Mouse (Mus musculus) kidney, embryonic 16.5 days (tissue): Measurements from ENCODE around the gene Pam. TPM values are rescaled to one million over a fixed set of nuclear protein-coding genes. Genes with fewer than 3 reads are reported as not detected.

Experiments used
- ATAC-seq: fragments of 200-750 bp; cut with Nextera tagmentation; 2 replicates; pipeline ENCODE4 v1.8.0; 2017; ENCODE audit warnings: moderate TSS enrichment; ENCODE audit not compliant: low FRiP score, low TSS enrichment
- H3K27ac ChIP-seq: fragments of 300-500 bp; sonication (generic); 2 replicates; pipeline ENCODE4 v1.5.1; 2014; ENCODE audit warnings: low read length
- H3K27me3 ChIP-seq: fragments of 300-500 bp; sonication (generic); 2 replicates; pipeline ENCODE4 v1.6.1; 2014; ENCODE audit warnings: low read length, control low read depth, mixed read lengths; ENCODE audit not compliant: insufficient read depth
- H3K36me3 ChIP-seq: fragments of 300-500 bp; sonication (generic); 2 replicates; pipeline ENCODE4 v1.6.1; 2014; ENCODE audit warnings: low read length, control low read depth, mixed read lengths; ENCODE audit not compliant: insufficient read depth
- H3K4me1 ChIP-seq: fragments of 300-500 bp; sonication (generic); 2 replicates; pipeline ENCODE4 v1.6.1; 2014; ENCODE audit warnings: low read length, control low read depth, mixed read lengths; ENCODE audit not compliant: insufficient read depth
- H3K4me2 ChIP-seq: fragments of 300-500 bp; sonication (generic); replicated peaks from 2 replicates; pipeline ENCODE4 v1.6.1; 2014; ENCODE audit warnings: low read depth, low read length
- H3K4me3 ChIP-seq: fragments of 300-500 bp; sonication (generic); 2 replicates; pipeline ENCODE4 v1.5.1; 2014; ENCODE audit warnings: mild to moderate bottlenecking, low read length
- H3K9ac ChIP-seq: fragments of 300-500 bp; sonication (generic); replicated peaks from 2 replicates; pipeline ENCODE4 v1.6.1; 2014; ENCODE audit warnings: low read length
- H3K9me3 ChIP-seq: fragments of 300-500 bp; sonication (generic); 2 replicates; pipeline ENCODE4 v1.6.1; 2016; ENCODE audit warnings: low read length, control low read depth
- WGBS: fragments of 180-500 bp; shearing (Covaris S2); extraction: QIAGEN DNeasy Blood & Tissue Kit; methylation state at CpG from one replicate; pipeline ENCODE4 v1.1.7; 2014; 5-methylcytosine and 5-hydroxymethylcytosine counted together
- polyA plus RNA-seq: library from polyadenylated mRNA; unstranded; fragments of >200 nt; fragmentation: Nextera tagmentation; extraction: Ambion mirVana; gene quantifications from 2 replicates; pipeline ENCODE4 v1.2.1, GENCODE M21; 2015

Pam gene
- polyA plus RNA-seq, 1 experiment from 2014 or later, result 23.7 TPM

DNA sequence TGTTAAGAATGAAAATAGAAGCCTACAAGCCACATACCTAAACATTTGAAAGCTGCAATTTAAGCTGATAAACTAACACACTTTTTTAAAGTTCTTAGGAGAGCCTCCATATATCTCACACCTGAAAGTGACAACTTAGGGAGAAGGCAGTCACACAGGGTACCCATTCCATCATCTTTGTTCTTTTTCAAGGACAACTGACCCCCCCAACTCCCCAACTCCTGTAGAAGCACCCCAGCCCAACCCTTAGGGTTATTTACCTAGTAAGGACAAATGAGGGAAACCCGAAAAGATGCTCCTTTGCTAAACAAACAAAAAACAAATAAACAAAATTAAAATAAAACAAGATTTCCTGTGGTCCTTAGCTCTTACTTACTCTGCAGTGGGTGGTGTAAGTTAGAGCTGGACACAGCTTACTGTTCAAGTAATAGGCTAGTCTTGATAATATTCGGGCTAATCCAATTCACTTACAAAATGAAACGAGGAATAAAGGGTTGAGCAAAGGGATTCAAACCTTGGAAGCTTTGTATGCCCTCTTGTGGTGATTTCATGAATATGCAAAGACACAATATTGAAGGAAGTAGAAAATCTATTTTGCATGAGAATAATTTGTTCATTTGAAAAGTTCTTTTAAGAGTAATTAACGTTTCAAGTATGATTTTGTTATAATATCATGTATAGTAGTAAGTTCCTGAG lies 293.1 kb downstream of the Pam start:
- H3K27me3 ChIP-seq, result no peaks in the 10 kb centered on the region
- H3K27ac ChIP-seq, result no peak overlapping the region
- peaks cover 3% of the 10 kb centered on the region; the same call in 1 of the 2 replicates for H3K9me3 ChIP-seq
- ATAC-seq, result no peak
- no peak overlapping the region for H3K4me3 ChIP-seq
- H3K9ac ChIP-seq, result no peak overlapping the region
- no peaks in the 10 kb centered on the region for H3K4me1 ChIP-seq
- no peaks in the 10 kb centered on the region for H3K36me3 ChIP-seq
- WGBS, result 48% methylated on average over 4 of the region's 4 CpGs
- no peak overlapping the region for H3K4me2 ChIP-seq

DNA sequence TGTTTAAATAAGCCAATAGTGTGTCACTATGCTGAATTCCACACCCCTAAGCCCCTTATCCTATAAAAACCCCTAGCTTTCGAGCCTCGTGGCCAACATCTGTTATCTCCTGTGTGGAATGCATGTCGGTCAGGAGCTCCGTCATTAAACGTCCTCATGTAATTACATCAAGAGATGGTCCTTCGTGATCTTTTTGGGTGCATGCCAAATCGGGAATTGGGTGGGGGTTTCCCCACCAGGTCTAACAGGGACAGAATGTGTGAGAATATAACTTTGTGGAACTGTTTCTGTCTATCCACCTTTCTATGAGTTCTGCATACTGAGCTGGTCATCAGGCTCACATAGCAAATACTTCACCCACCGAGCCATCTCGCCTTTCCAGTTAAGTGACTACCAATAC lies 299.5 kb downstream of the Pam start:
- H3K4me3 ChIP-seq, result no peak overlapping the region
- H3K4me2 ChIP-seq, result no peak overlapping the region
- 83% methylated on average over 9 of the region's 9 CpGs for WGBS
- H3K36me3 ChIP-seq, result peaks cover 4% of the 10 kb centered on the region; the same call in 1 of the 2 replicates
- no peaks in the 10 kb centered on the region for H3K4me1 ChIP-seq
- peaks cover 3% of the 10 kb centered on the region; the same call in 1 of the 2 replicates for H3K9me3 ChIP-seq
- H3K9ac ChIP-seq, result no peak overlapping the region
- no peak overlapping the region for H3K27ac ChIP-seq
- no peak for ATAC-seq
- no peaks in the 10 kb centered on the region for H3K27me3 ChIP-seq

DNA sequence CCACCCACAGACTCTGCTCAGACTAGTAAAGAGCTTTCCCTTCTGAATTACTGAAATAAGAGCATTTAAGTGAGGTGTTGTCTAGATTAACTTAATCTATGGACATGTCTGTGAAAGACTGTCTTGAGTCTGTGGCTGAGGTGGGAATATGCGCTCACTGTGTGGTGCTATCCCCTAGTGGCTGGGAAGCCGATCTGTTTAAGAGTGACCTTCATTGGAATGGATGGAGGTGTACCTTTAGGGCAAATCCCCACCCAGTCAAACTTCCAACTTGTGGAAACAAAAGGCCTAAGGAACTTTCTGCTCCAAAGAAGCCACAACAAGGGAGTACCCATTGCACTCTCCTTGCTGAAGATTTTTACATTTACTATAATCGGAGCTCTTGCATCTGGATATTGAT lies 301.3 kb downstream of the Pam start:
- whole genome bisulfite sequencing, result 97% methylated on average over 3 of the region's 3 CpGs
- H3K27ac ChIP-seq, result no peak overlapping the region
- H3K4me2 ChIP-seq, result no peak overlapping the region
- no peaks in the 10 kb centered on the region for H3K27me3 ChIP-seq
- no peak for ATAC-seq
- no peaks in the 10 kb centered on the region for H3K9me3 ChIP-seq
- no peak overlapping the region for H3K4me3 ChIP-seq
- no peak overlapping the region for H3K9ac ChIP-seq
- peaks cover 4% of the 10 kb centered on the region; the same call in 1 of the 2 replicates for H3K36me3 ChIP-seq
- H3K4me1 ChIP-seq, result no peaks in the 10 kb centered on the region

DNA sequence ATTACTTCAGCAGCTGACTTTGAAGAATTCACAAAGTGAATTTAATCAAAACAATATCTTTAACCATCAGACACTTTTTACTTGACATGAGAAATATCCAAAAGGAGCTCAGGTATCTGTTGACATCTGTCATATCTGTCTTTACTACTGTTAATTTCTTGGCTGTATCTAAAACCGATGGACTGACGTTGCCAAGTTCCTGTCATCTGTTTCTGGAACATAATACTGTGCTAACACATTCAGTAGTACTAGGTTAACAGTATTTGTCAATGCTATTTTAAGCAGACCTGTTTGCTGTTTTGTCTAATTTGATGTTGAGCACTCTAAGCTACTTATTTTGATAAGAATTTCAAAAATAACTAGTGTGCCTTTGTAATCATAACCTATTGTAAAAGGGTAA lies 307.0 kb downstream of the Pam start:
- 87% methylated on average over 2 of the region's 2 CpGs for WGBS
- Histone ChIP-seq H3K9me3 (no peaks in the 10 kb centered on the region), H3K4me1 (no peaks in the 10 kb centered on the region), H3K27ac (no peak overlapping the region), H3K27me3 (no peaks in the 10 kb centered on the region), H3K4me2 (no peak overlapping the region), H3K4me3 (no peak overlapping the region), H3K9ac (no peak overlapping the region), H3K36me3 (peaks cover 6% of the 10 kb centered on the region; the same call in 1 of the 2 replicates)
- no peak for ATAC-seq

DNA sequence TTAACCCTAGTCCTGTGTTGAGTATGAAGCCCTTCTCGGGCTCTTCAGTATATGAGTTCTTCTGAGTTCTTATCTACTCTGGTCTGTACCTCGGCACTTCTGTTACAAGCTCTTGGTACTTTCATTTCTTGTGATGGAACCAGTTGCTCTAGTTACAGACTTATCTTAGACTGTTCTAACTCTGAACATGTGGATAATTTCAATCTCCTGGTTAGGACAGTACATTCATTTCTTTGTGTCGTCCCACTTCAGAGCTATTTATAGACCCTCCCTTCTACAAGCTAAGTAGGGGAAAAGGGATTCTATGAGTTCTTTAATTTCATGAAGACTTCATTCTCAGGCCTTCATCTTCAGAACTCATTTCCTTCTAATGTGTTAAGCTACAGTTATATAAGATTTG lies 307.8 kb downstream of the Pam start:
- Histone ChIP-seq H3K27me3 (no peaks in the 10 kb centered on the region), H3K9ac (no peak overlapping the region)
- 83% methylated on average over 3 of the region's 3 CpGs for WGBS

DNA sequence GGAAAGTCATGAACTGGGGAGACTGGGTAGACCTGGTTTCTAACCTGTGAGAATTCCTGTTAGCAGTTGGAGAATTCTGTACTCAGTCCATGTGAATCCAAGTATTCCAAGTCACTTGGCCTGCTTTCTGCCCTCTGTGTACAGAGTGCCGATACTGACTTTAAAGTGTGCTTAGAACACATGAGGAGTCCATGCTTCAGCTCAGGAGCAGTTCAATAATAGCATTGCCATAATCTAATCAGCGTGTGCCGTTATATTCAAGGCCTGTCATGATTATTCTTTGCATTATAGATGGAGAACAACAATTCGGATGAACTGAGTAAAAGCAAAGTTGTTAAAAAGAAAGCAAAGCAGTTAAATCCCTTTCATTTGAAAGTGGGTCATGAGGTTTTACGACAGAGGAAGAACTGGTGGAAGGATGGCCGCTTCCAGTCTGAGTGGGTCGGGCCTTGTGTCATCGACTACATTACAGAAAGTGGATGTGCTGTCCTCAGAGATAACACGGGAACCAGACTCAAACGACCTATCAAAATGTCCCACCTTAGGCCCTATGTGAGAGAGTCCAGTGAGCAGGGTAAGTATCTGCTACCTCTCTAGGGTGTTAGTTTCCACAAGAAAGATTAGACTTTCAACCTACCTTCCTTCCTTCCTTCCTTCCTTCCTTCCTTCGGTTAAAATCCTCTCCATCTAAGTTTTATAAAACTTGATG lies 309.6 kb downstream of the Pam start:
- H3K4me3 ChIP-seq, result no peak overlapping the region
- 87% methylated on average over 11 of the region's 11 CpGs for WGBS
- H3K4me2 ChIP-seq, result no peak overlapping the region
- no peaks in the 10 kb centered on the region for H3K9me3 ChIP-seq
- ATAC-seq, result no peak
- no peaks in the 10 kb centered on the region for H3K4me1 ChIP-seq
- no peaks in the 10 kb centered on the region for H3K27me3 ChIP-seq
- 0 out of 2 replicates have a peak, but pooled peaks cover 2% of the 10 kb centered on the region for H3K36me3 ChIP-seq
- H3K27ac ChIP-seq, result no peak overlapping the region
- no peak overlapping the region for H3K9ac ChIP-seq

More for the DNA sequence above, 307.8 kb downstream of the Pam start:
- no peak overlapping the region for H3K4me2 ChIP-seq
- no peaks in the 10 kb centered on the region for H3K4me1 ChIP-seq
- H3K4me3 ChIP-seq, result no peak overlapping the region
- H3K9me3 ChIP-seq, result no peaks in the 10 kb centered on the region
- no peak for ATAC-seq
- no peak overlapping the region for H3K27ac ChIP-seq
- 0 out of 2 replicates have a peak, but pooled peaks cover 2% of the 10 kb centered on the region for H3K36me3 ChIP-seq

DNA sequence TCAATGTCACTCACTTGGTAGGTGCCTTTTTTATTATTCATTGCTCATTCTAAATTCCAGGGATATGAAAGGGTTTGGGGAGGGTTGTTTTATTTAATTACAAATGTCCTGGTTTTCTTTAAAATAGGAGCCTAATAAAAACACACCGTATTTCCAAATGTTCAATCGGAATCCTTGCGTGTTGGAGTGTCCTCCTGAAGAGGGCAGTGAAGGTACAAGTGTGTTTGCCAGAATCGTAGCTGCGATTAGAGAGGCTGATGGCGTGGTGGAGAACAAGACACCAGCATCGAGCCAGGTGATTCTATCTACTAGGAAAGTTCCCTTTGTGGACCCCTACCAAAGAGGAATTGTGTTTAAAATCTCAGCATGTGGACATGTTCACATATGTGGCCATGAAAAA lies 310.5 kb downstream of the Pam start:
- Histone ChIP-seq H3K36me3 (0 out of 2 replicates have a peak, but pooled peaks cover 2% of the 10 kb centered on the region), H3K27ac (no peak overlapping the region), H3K9me3 (no peaks in the 10 kb centered on the region), H3K4me2 (no peak overlapping the region), H3K9ac (no peak overlapping the region), H3K4me3 (no peak overlapping the region), H3K4me1 (no peaks in the 10 kb centered on the region), H3K27me3 (no peaks in the 10 kb centered on the region)
- ATAC-seq, result no peak
- WGBS, result 84% methylated on average over 7 of the region's 7 CpGs

DNA sequence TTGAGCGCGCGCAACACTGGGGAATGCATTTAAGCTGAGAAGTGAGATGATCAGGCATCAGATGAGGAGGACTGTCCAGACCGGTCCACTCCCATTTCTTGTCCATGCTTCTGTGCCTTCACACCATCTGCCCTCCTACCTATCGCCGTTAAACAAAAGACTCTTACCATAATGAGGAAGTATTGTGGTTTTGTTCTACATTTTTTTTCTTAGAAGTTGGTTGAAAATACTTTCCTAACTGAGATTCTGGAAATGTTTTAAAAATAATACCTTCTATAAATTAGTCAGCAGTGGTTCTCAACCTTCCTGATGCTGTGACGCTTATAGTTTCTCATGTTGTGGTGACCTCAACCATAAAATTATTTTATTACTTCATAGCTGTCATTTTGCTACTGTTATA lies 313.8 kb downstream of the Pam start:
- no peak for ATAC-seq
- Histone ChIP-seq H3K4me1 (no peaks in the 10 kb centered on the region), H3K9ac (no peak overlapping the region), H3K4me2 (no peak overlapping the region), H3K36me3 (0 out of 2 replicates have a peak, but pooled peaks cover 4% of the 10 kb centered on the region), H3K9me3 (no peaks in the 10 kb centered on the region), H3K27me3 (no peaks in the 10 kb centered on the region), H3K4me3 (no peak overlapping the region), H3K27ac (no peak overlapping the region)
- 96% methylated on average over 7 of the region's 7 CpGs for WGBS

DNA sequence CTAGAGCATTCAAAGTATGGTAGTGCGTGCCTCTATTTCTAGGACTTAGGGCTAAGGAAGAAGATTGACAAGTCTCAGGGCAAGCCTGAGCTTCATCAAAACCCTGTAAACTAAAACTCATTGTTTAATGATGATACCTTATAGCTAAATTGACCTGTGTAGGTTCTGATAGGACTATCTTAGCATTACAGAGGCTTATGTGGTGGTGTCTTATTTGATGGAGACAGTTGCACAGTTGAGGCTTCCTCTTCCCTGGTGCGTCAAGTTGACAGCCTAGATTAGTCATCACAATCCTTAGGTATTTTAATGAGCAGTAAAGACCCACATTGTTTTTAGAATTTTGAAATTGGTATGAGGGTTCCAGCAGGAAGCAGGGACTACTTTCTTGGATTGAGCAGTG lies 321.5 kb downstream of the Pam start:
- H3K9me3 ChIP-seq, result no peaks in the 10 kb centered on the region
- WGBS, result 97% methylated on average over 2 of the region's 2 CpGs
- no peaks in the 10 kb centered on the region for H3K27me3 ChIP-seq
- H3K4me1 ChIP-seq, result peaks cover 3% of the 10 kb centered on the region
- 0 out of 2 replicates have a peak, but pooled peaks cover 2% of the 10 kb centered on the region for H3K36me3 ChIP-seq
- no peak overlapping the region for H3K9ac ChIP-seq
- H3K27ac ChIP-seq, result no peak overlapping the region
- H3K4me2 ChIP-seq, result no peak overlapping the region
- no peak for ATAC-seq
- no peak overlapping the region for H3K4me3 ChIP-seq

DNA sequence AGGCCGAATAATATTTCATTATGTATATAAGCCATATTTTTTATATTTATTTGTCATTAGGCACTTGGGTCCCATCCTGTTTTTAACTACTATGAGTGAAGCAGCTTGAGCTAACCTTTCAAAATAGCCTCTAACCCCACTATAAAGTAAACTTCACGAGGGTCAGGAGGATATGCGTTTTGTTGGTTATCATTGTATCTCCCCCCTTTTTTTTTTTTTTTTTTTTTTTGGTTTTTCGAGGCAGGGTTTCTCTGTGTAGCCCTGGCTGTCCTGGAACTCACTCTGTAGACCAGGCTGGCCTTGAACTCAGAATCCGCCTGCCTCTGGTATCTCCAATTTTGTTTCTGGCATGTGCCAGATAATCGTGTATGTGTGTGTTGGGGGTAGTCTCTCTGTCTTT lies 322.1 kb downstream of the Pam start:
- 90% methylated on average over 6 of the region's 6 CpGs for WGBS
- ATAC-seq, result no peak

More for the DNA sequence above, 322.1 kb downstream of the Pam start:
- Histone ChIP-seq H3K4me3 (no peak overlapping the region), H3K4me1 (peaks cover 9% of the 10 kb centered on the region), H3K4me2 (no peak overlapping the region), H3K27ac (no peak overlapping the region), H3K36me3 (0 out of 2 replicates have a peak, but pooled peaks cover 2% of the 10 kb centered on the region), H3K27me3 (no peaks in the 10 kb centered on the region), H3K9ac (no peak overlapping the region), H3K9me3 (no peaks in the 10 kb centered on the region)
